Mouse (Mus musculus): ENCODE results near the gene Mthfd1l. TPM values are rescaled to one million over a fixed set of nuclear protein-coding genes. Genes with fewer than 3 reads are reported as not detected.
"Not testable (repeated sequence)": the region's sequence is repeated elsewhere in the genome, so short reads cannot be mapped to it uniquely, and the experiment has no call there.

The Mthfd1l gene
- polyA plus RNA-seq, 1 experiment from 2014 or later, result 10.4 TPM

DNA sequence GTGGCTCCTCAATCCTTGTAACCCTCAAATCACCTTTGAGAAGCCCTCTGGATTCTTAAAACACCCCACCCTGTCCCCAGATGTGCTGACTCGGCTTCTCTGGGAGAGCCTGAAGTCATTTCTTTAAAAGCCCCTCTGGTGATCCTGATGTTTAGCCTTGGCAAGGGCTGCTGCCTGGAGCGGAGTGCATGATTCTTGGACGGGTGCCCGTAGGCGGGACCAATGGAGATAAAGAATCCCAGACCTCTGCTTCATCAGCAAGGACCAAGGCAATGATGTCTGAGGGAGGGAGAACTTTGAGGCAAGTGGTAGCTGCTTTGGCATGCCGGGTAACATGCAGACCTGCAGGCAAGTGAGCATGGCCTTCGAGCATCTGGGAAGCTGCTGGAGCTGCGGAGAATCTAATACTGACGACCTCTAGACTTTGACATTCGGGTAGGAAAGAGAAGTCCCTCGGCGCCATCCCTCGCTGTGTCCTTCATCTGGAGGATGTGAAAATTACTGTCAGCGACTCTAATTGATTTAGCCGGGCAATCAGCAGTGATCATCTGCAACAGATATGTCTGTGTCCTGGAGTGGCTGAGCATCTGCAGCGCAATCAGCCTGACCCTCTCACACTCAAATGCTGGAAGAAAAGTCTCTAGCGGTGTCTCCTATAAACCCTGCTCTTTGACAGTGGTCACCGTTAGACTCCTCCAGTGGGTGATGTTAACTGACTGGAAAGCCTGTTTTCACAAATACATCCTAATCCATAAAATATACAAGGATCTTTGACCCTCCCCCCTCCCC lies 215.9 kb downstream of the Mthfd1l start:
- H3K4me2 ChIP-seq (replicated peaks; ENCODE audit: low read depth, low read length), result no peak overlapping the region
- peak; percentile 30 for DNase-seq (ENCODE audit: low spot score)
- 77% methylated on average over 18 of the region's 18 CpGs for WGBS
- H3K9me3 ChIP-seq (ENCODE audit: control insufficient read depth, low read length), result no peaks in the 10 kb centered on the region
- H3K27me3 ChIP-seq (ENCODE audit: control insufficient read depth, insufficient read depth, low read length), result no peaks in the 10 kb centered on the region
- no peak overlapping the region for H3K27ac ChIP-seq (ENCODE audit: low read depth, low read length)
- ATAC-seq (ENCODE audit: low FRiP score), result peak; percentile 87
- H3K4me1 ChIP-seq (replicated peaks; ENCODE audit: control insufficient read depth, insufficient read depth, low read length), result no peaks in the 10 kb centered on the region
- no peak overlapping the region for H3K9ac ChIP-seq (ENCODE audit: low read depth, low read length)
- H3K36me3 ChIP-seq (ENCODE audit: control insufficient read depth, insufficient read depth, low read length), result no peaks in the 10 kb centered on the region
- no peak overlapping the region for H3K4me3 ChIP-seq (ENCODE audit: low read depth, low read length)

GRCm38 (mm10) chr10:4189422-4189821 lies 216.5 kb downstream of the Mthfd1l start:
- Histone ChIP-seq H3K27ac (ENCODE audit: low read depth, low read length) (peak overlapping the region; percentile 64), H3K9ac (ENCODE audit: low read depth, low read length) (no peak overlapping the region), H3K9me3 (ENCODE audit: control insufficient read depth, low read length) (no peaks in the 10 kb centered on the region), H3K4me1 (replicated peaks; ENCODE audit: control insufficient read depth, insufficient read depth, low read length) (no peaks in the 10 kb centered on the region), H3K27me3 (ENCODE audit: control insufficient read depth, insufficient read depth, low read length) (no peaks in the 10 kb centered on the region), H3K36me3 (ENCODE audit: control insufficient read depth, insufficient read depth, low read length) (no peaks in the 10 kb centered on the region), H3K4me3 (ENCODE audit: low read depth, low read length) (no peak overlapping the region), H3K4me2 (replicated peaks; ENCODE audit: low read depth, low read length) (no peak overlapping the region)
- DNase-seq (ENCODE audit: low spot score) (no peak), ATAC-seq (ENCODE audit: low FRiP score) (peak; percentile 81)
- WGBS, result 69% methylated on average over 6 of the region's 6 CpGs

DNA sequence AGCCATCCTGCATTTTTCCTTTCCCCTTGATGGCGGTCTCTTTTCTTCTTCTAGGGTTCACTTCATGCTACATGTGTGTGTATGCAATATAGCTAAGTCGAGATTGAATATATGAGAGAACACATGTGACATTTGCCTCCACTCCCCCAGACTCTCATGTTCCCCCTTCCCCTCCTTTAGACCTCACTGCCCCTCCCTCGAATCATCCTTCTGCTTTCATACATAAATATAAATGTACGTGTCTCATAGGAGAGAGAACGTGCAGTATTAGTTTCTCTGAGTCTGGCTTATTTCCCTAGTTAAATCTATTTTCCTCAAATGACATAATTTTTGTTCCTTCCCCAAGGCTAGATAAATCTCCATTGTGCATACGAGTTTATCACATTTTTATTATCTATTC lies 226.1 kb downstream of the Mthfd1l start:
- Histone ChIP-seq H3K36me3 (ENCODE audit: control insufficient read depth, insufficient read depth, low read length) (no peaks in the 10 kb centered on the region), H3K4me3 (ENCODE audit: low read depth, low read length) (no peak overlapping the region), H3K4me1 (replicated peaks; ENCODE audit: control insufficient read depth, insufficient read depth, low read length) (no peaks in the 10 kb centered on the region), H3K27me3 (ENCODE audit: control insufficient read depth, insufficient read depth, low read length) (no peaks in the 10 kb centered on the region), H3K9ac (ENCODE audit: low read depth, low read length) (no peak overlapping the region), H3K27ac (ENCODE audit: low read depth, low read length) (no peak overlapping the region), H3K9me3 (ENCODE audit: control insufficient read depth, low read length) (no peaks in the 10 kb centered on the region), H3K4me2 (replicated peaks; ENCODE audit: low read depth, low read length) (no peak overlapping the region)
- 91% methylated on average over 6 of the region's 6 CpGs for WGBS
- no peak for ATAC-seq (ENCODE audit: low FRiP score)
- no peak for DNase-seq (ENCODE audit: low spot score)

DNA sequence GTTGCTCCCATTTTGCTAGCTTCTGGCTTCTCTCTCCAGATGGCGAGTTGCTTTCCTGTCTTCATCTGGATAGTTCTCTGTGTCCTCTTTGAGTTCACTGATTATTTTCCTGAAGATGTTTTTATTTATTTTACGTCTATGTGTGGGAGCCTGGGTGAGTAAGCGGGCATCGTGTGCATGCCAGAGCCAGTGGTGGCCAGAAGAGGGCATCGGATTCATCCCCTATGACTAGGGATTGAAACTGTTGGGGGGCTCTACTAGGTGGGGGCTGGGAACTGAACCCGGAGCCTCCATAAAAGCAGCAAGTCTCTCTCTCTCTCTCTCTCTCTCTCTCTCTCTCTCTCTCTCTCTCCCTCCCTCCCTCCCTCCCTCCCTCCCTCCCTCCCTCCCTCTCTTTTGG lies 227.0 kb downstream of the Mthfd1l start:
- Histone ChIP-seq H3K4me2 (replicated peaks; ENCODE audit: low read depth, low read length) (no peak overlapping the region), H3K4me1 (replicated peaks; ENCODE audit: control insufficient read depth, insufficient read depth, low read length) (no peaks in the 10 kb centered on the region), H3K9ac (ENCODE audit: low read depth, low read length) (no peak overlapping the region), H3K9me3 (ENCODE audit: control insufficient read depth, low read length) (no peaks in the 10 kb centered on the region), H3K4me3 (ENCODE audit: low read depth, low read length) (no peak overlapping the region), H3K27ac (ENCODE audit: low read depth, low read length) (no peak overlapping the region), H3K36me3 (ENCODE audit: control insufficient read depth, insufficient read depth, low read length) (no peaks in the 10 kb centered on the region), H3K27me3 (ENCODE audit: control insufficient read depth, insufficient read depth, low read length) (no peaks in the 10 kb centered on the region)
- WGBS, result 81% methylated on average over 6 of the region's 6 CpGs
- DNase-seq (ENCODE audit: low spot score) (no peak), ATAC-seq (ENCODE audit: low FRiP score) (no peak)

DNA sequence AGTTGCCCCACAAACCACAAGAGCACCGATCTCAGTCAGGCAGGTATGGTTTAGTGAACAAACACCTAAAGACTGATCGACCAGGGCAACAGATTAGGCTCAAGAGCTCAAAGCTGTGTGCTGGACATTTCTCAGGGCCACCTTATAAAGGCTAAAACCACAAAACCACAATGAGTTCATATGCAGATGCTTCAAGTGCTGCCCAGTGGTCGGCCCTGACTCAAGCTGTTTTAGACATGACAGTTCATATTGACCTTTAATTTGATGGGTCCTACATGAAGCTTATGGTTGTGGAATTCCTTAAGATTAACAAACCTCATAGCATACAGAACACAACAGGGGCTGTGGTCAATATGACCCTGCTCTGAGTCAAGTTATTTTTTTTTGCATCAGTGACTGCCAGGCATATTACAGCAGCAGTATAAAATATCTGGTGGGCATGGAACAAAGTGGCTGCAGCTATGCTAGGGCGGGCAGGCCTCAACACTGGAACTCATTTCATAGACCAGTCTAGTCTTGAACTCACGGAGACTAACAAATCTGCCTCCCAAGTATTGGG lies 227.7 kb downstream of the Mthfd1l start:
- Histone ChIP-seq H3K9me3 (ENCODE audit: control insufficient read depth, low read length) (no peaks in the 10 kb centered on the region), H3K36me3 (ENCODE audit: control insufficient read depth, insufficient read depth, low read length) (no peaks in the 10 kb centered on the region), H3K4me2 (replicated peaks; ENCODE audit: low read depth, low read length) (no peak overlapping the region), H3K27me3 (ENCODE audit: control insufficient read depth, insufficient read depth, low read length) (no peaks in the 10 kb centered on the region), H3K27ac (ENCODE audit: low read depth, low read length) (no peak overlapping the region), H3K9ac (ENCODE audit: low read depth, low read length) (no peak overlapping the region), H3K4me3 (ENCODE audit: low read depth, low read length) (no peak overlapping the region), H3K4me1 (replicated peaks; ENCODE audit: control insufficient read depth, insufficient read depth, low read length) (no peaks in the 10 kb centered on the region)
- WGBS, result 93% methylated on average over 5 of the region's 5 CpGs
- DNase-seq (ENCODE audit: low spot score) (no peak), ATAC-seq (ENCODE audit: low FRiP score) (no peak)

DNA sequence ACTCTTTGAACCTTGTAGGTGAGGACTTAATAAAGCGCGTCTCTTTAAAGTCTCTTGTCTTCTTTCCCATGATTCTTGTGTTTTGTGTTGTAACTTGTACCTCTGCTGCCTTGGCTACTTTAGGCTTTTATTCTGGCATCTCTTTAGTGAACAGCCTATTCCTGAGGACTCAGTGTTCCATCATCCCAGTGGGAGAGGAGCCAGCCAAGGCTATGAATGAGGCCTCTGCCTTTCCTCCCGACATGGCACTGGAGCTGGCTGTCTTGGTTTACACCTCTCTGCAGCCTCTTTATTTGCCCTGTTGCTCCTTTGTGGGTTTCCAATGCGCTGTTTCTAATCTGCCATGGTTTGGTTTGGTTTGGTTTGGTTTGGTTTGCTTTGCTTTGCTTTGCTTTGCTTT lies 228.2 kb downstream of the Mthfd1l start:
- ATAC-seq (ENCODE audit: low FRiP score) (no peak), DNase-seq (ENCODE audit: low spot score) (no peak)
- no peak overlapping the region for H3K4me2 ChIP-seq (replicated peaks; ENCODE audit: low read depth, low read length)
- H3K9ac ChIP-seq (ENCODE audit: low read depth, low read length), result no peak overlapping the region
- H3K27me3 ChIP-seq (ENCODE audit: control insufficient read depth, insufficient read depth, low read length), result no peaks in the 10 kb centered on the region
- no peaks in the 10 kb centered on the region for H3K4me1 ChIP-seq (replicated peaks; ENCODE audit: control insufficient read depth, insufficient read depth, low read length)
- no peaks in the 10 kb centered on the region for H3K36me3 ChIP-seq (ENCODE audit: control insufficient read depth, insufficient read depth, low read length)
- 88% methylated on average over 4 of the region's 4 CpGs for WGBS
- no peak overlapping the region for H3K4me3 ChIP-seq (ENCODE audit: low read depth, low read length)
- H3K9me3 ChIP-seq (ENCODE audit: control insufficient read depth, low read length), result no peaks in the 10 kb centered on the region
- H3K27ac ChIP-seq (ENCODE audit: low read depth, low read length), result no peak overlapping the region

- not testable (repeated sequence) for H3K4me2 ChIP-seq (replicated peaks; ENCODE audit: low read depth, low read length); ATAC-seq (ENCODE audit: low FRiP score); H3K27ac ChIP-seq (ENCODE audit: low read depth, low read length); H3K36me3 ChIP-seq (ENCODE audit: control insufficient read depth, insufficient read depth, low read length); H3K27me3 ChIP-seq (ENCODE audit: control insufficient read depth, insufficient read depth, low read length); H3K4me1 ChIP-seq (replicated peaks; ENCODE audit: control insufficient read depth, insufficient read depth, low read length); H3K9me3 ChIP-seq (ENCODE audit: control insufficient read depth, low read length); H3K9ac ChIP-seq (ENCODE audit: low read depth, low read length); DNase-seq (ENCODE audit: low spot score); H3K4me3 ChIP-seq (ENCODE audit: low read depth, low read length)
- 58% methylated on average over 5 of the region's 6 CpGs for WGBS
Measured at GRCm38 (mm10) chr10:4203651-4204050, 230.7 kb downstream of the Mthfd1l start.

GRCm38 (mm10) chr10:4209040-4209439 lies 236.1 kb downstream of the Mthfd1l start:
- no peaks in the 10 kb centered on the region for H3K4me1 ChIP-seq (replicated peaks; ENCODE audit: control insufficient read depth, insufficient read depth, low read length)
- H3K27me3 ChIP-seq (ENCODE audit: control insufficient read depth, insufficient read depth, low read length), result no peaks in the 10 kb centered on the region
- DNase-seq (ENCODE audit: low spot score) (no peak), ATAC-seq (ENCODE audit: low FRiP score) (no peak)
- no peaks in the 10 kb centered on the region for H3K9me3 ChIP-seq (ENCODE audit: control insufficient read depth, low read length)
- H3K36me3 ChIP-seq (ENCODE audit: control insufficient read depth, insufficient read depth, low read length), result no peaks in the 10 kb centered on the region
- no peak overlapping the region for H3K4me3 ChIP-seq (ENCODE audit: low read depth, low read length)
- no peak overlapping the region for H3K9ac ChIP-seq (ENCODE audit: low read depth, low read length)
- no peak overlapping the region for H3K27ac ChIP-seq (ENCODE audit: low read depth, low read length)
- 91% methylated on average over 15 of the region's 15 CpGs for WGBS
- no peak overlapping the region for H3K4me2 ChIP-seq (replicated peaks; ENCODE audit: low read depth, low read length)

All from hindbrain, embryonic 11.5 days (tissue).